In the genomic region with DNA sequence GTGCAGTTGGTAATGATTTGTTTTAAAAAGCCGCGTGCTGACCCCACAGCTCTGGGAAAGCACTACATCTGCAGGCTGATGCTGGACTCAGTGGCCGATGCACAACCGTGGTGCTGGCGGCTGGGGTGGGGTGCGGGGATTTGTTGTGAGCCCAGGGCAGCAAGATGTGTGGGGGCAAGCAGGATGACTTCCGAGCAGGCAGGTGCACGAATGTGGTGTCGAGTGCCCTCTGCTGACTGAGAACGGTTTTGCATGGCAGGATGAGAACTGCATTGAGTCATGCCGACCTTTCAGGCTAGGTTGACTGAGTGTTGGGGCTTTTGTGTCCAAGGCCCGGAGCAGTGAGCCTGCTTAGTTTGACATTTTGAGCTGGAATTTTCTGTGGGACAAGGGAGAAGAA, we compare ENCODE assay signal across 8 mouse cellular contexts. TPM values are rescaled to one million over a fixed set of nuclear protein-coding genes. Genes with fewer than 3 reads are reported as not detected.
DNase-seq lines count a peak whose midpoint lies in the region; ATAC-seq and TF ChIP-seq lines count a peak whose summit lies in the region.

No protein-coding gene starts in this region.

- ATAC-seq in cerebellum, adult (ENCODE audit: insufficient number of reproducible peaks, low FRiP score, low TSS enrichment), result peak; percentile 47; the same call in 1 of the 2 replicates
- peak; percentile 59 for ATAC-seq in forebrain, embryonic 15.5 days (replicated peaks)
- ATAC-seq in hematopoietic stem cell, adult 5-6 weeks (replicated peaks in 1 of 2; ENCODE audit: insufficient read depth in 1 of 2, low FRiP score in 2 of 2, low TSS enrichment in 1 of 2, low read depth in 1 of 2, poor library complexity in 2 of 2, severe bottlenecking in 2 of 2), result peak; percentile 76 to 83
- peak; percentile 45; the same call in 1 of the 2 replicates for ATAC-seq in lung, embryonic 14.5 days (ENCODE audit: insufficient read depth)

- H3K9me3 ChIP-seq in forebrain, embryonic 15.5 days, result no peaks in the 10 kb centered on the region
- no peaks in the 10 kb centered on the region for H3K9me3 ChIP-seq in lung, embryonic 14.5 days (ENCODE audit: low read depth, low read length)

- peaks cover 20% of the 10 kb centered on the region for H3K27me3 ChIP-seq in forebrain, embryonic 15.5 days
- peaks cover 5% of the 10 kb centered on the region; the same call in 1 of the 2 replicates for H3K27me3 ChIP-seq in lung, embryonic 14.5 days (ENCODE audit: insufficient read depth, low read length)

- H3K4me3 ChIP-seq in forebrain, embryonic 15.5 days, result peak overlapping the region; percentile 32
- H3K4me3 ChIP-seq in layer of hippocampus, adult 2 months, result peak overlapping the region; percentile 45
- no peak overlapping the region for H3K4me3 ChIP-seq in lung, embryonic 14.5 days (ENCODE audit: low read depth, low read length)

- peak overlapping the region; percentile 47 for H3K9ac ChIP-seq in forebrain, embryonic 15.5 days (replicated peaks)
- H3K9ac ChIP-seq in lung, embryonic 14.5 days, result no peak overlapping the region

- H3K4me2 ChIP-seq in forebrain, embryonic 15.5 days (replicated peaks), result peak overlapping the region; percentile 47
- peak overlapping the region; percentile 29; the same call in 1 of the 2 replicates for H3K4me2 ChIP-seq in lung, embryonic 14.5 days

- H3K27ac ChIP-seq in forebrain, embryonic 15.5 days (replicated peaks), result no peak overlapping the region
- H3K27ac ChIP-seq in layer of hippocampus, adult 2 months, result no peak overlapping the region
- no peak overlapping the region for H3K27ac ChIP-seq in lung, embryonic 14.5 days (ENCODE audit: low read depth)

- 8% methylated on average over 12 of the region's 12 CpGs for WGBS in forebrain, embryonic 15.5 days
- WGBS in lung, embryonic 14.5 days, result 13% methylated on average over 12 of the region's 12 CpGs

- H3K4me1 ChIP-seq in forebrain, embryonic 15.5 days, result peaks cover 11% of the 10 kb centered on the region
- H3K4me1 ChIP-seq in lung, embryonic 14.5 days (ENCODE audit: insufficient read depth), result no peaks in the 10 kb centered on the region

- no peaks in the 10 kb centered on the region for H3K36me3 ChIP-seq in forebrain, embryonic 15.5 days
- H3K36me3 ChIP-seq in lung, embryonic 14.5 days (ENCODE audit: insufficient read depth), result no peaks in the 10 kb centered on the region

- DNase-seq in ES-CJ7 (ENCODE audit: low read depth, low spot score), result peak; percentile 89
- peak; percentile 69 to 91 for DNase-seq in layer of hippocampus, adult 2 months (ENCODE audit: low spot score in 2 of 2)
- DNase-seq in lung, embryonic 14.5 days, result peak; percentile 86
- peak; percentile 65 for DNase-seq in ovary, postnatal 14 days (ENCODE audit: low spot score)
- DNase-seq in thymus, postnatal 25 days, result peak; percentile 73

- TF ChIP-seq CTCF in layer of hippocampus, adult 2 months (conservative IDR thresholded peaks at IDR 0.05), result peak; percentile 86
- peak; percentile 86 for TF ChIP-seq CTCF in lung, embryonic 14.5 days (IDR thresholded peaks at IDR 0.05; ENCODE audit: low read depth)

RNA-seq across cellular contexts. Expression of a gene that starts 42.4 kb away (rescaled TPM):
- 3.2 and 4.4 TPM in 2 replicates for polyA plus RNA-seq in forebrain, embryonic 15.5 days (2015; fragmentation: Nextera tagmentation; extraction: Ambion mirVana)
- 0.30 and 0.31 TPM in 2 replicates for total RNA-seq in hematopoietic stem cell, adult 5-6 weeks (2017)
- total RNA-seq in layer of hippocampus, adult 2 months (2021), result 1 to 10 TPM; 3.5 to 4.4 TPM
- polyA plus RNA-seq in lung, embryonic 14.5 days (2014; fragmentation: Nextera tagmentation; extraction: Ambion mirVana), result 0.05 TPM in 2 replicates
